In genomic region chr13:44775396-44775795, GRCm38 (mm10) we compare ENCODE assay signal across 19 mouse cellular contexts. TPM values are rescaled to one million over a fixed set of nuclear protein-coding genes. Genes with fewer than 3 reads are reported as not detected.
A peak's percentile ranks its signal among the peaks of the same experiment; 100 is the strongest.
DNase-seq lines count a peak whose midpoint lies in the region; ATAC-seq and TF ChIP-seq lines count a peak whose summit lies in the region.
"Had no signal": no experiment of that assay in that cellular context is flagged by ENCODE, and none has a peak within 500 bp of the region (broad histone marks: within the 10 kb centered on the region; RNA-seq: fewer than 3 reads in every experiment).

No protein-coding gene starts in this region.

- no peaks in the 10 kb centered on the region for H3K9me3 ChIP-seq in megakaryocyte, embryonic 14.5 days
- H3K9me3 ChIP-seq: embryonic facial prominence, embryonic 10.5 days; embryonic facial prominence, embryonic 12.5 days; forebrain, embryonic 13.5 days; forebrain, embryonic 15.5 days had no signal

- H3K36me3 ChIP-seq in megakaryocyte, embryonic 14.5 days (replicated peaks; ENCODE audit: low read length) = peaks cover 85% of the 10 kb centered on the region
- H3K36me3 ChIP-seq: embryonic facial prominence, embryonic 12.5 days had no signal

- no peak for TF ChIP-seq CTCF in gastrocnemius, adult 2 months (IDR thresholded peaks at IDR 0.05)

- no peak overlapping the region for H3K4me3 ChIP-seq in gastrocnemius, adult 2 months
- H3K4me3 ChIP-seq in megakaryocyte, embryonic 14.5 days (replicated peaks) = peak overlapping the region; percentile 2
- H3K4me3 ChIP-seq: embryonic facial prominence, embryonic 10.5 days; embryonic facial prominence, embryonic 12.5 days; forebrain, embryonic 13.5 days; forebrain, embryonic 15.5 days had no signal

- no peak for DNase-seq in gastrocnemius, adult 2 months
- no peak for DNase-seq in gastrocnemius, postnatal 4 days (ENCODE audit: low spot score in 2 of 2)
- peak; percentile 52 for DNase-seq in brain, adult 2 months (ENCODE audit: low read depth, low spot score)
- DNase-seq in layer of hippocampus, adult 11-12 months (ENCODE audit: low spot score) = no peak
- DNase-seq: adrenal gland, adult 2 months; adrenal gland, postnatal 10 days; adrenal gland, postnatal 25 days; cerebellum, adult 9-10 months; cerebellum, postnatal 10 days; cerebellum, postnatal 25 days; forebrain, postnatal 0 days had no signal

- ATAC-seq in megakaryocyte, adult 5-6 weeks (ENCODE audit: poor library complexity, severe bottlenecking) = no peak
- ATAC-seq: CD4-positive, CD25-positive, alpha-beta regulatory T cell, adult 4 months; forebrain, embryonic 13.5 days; forebrain, embryonic 15.5 days; forebrain, postnatal 0 days had no signal

- no peaks in the 10 kb centered on the region for H3K27me3 ChIP-seq in megakaryocyte, embryonic 14.5 days (replicated peaks)
- H3K27me3 ChIP-seq: CH12.LX; embryonic facial prominence, embryonic 12.5 days; forebrain, embryonic 13.5 days; forebrain, embryonic 15.5 days had no signal

- peaks cover 81% of the 10 kb centered on the region for H3K4me1 ChIP-seq in megakaryocyte, embryonic 14.5 days
- H3K4me1 ChIP-seq: forebrain, embryonic 15.5 days had no signal

- H3K27ac ChIP-seq in gastrocnemius, adult 2 months = peak overlapping the region; percentile 16; the same call in 1 of the 2 replicates
- H3K27ac ChIP-seq: embryonic facial prominence, embryonic 10.5 days; embryonic facial prominence, embryonic 12.5 days; forebrain, embryonic 13.5 days; forebrain, embryonic 15.5 days had no signal

- intact Hi-C loops in gastrocnemius, adult 2 months (cut with DNase I) = no loop called here

RNA-seq across cellular contexts. Expression of gene Jarid2, which starts 46.1 kb away (rescaled TPM):
- 10 to 100 TPM; 26.0 to 29.0 TPM for total RNA-seq in gastrocnemius, adult 2 months (2021)
- total RNA-seq in gastrocnemius, postnatal 4 days (2021) = 10 to 100 TPM; 41.4 to 50.6 TPM
- polyA plus RNA-seq in megakaryocyte, embryonic 14.5 days (2012; ENCODE audit: insufficient read depth, low replicate concordance) = 68.2 and 178 TPM in 2 replicates
- total RNA-seq in megakaryocyte, adult 5-6 weeks (2015) = 49.1 and 49.2 TPM in 2 replicates
- total RNA-seq in megakaryocyte, adult 5-6 weeks (2017) = 59.8 and 74.4 TPM in 2 replicates
